Mouse (Mus musculus): ENCODE data around the gene Tmem98. TPM values are rescaled to one million over a fixed set of nuclear protein-coding genes. Genes with fewer than 3 reads are reported as not detected.

Tmem98 gene
- polyA plus RNA-seq, 1 experiment from 2014 or later = 73.3 TPM

GRCm38 (mm10) chr11:80777708-80778107, 32.3 kb upstream of the Tmem98 start:
- Histone ChIP-seq H3K27ac (replicated peaks) (no peak overlapping the region), H3K9ac (no peak overlapping the region), H3K4me2 (replicated peaks) (no peak overlapping the region), H3K27me3 (no peaks in the 10 kb centered on the region), H3K4me1 (peaks cover 8% of the 10 kb centered on the region), H3K9me3 (replicated peaks) (no peaks in the 10 kb centered on the region), H3K36me3 (no peaks in the 10 kb centered on the region), H3K4me3 (replicated peaks) (no peak overlapping the region)
- WGBS = 81% methylated on average over 2 of the region's 2 CpGs
- no peak for ATAC-seq (ENCODE audit: insufficient number of reproducible peaks, low FRiP score, low TSS enrichment, low read depth)

GRCm38 (mm10) chr11:80778157-80778556, 31.8 kb upstream of the Tmem98 start:
- Histone ChIP-seq H3K4me1 (peaks cover 8% of the 10 kb centered on the region), H3K9me3 (replicated peaks) (no peaks in the 10 kb centered on the region), H3K27ac (replicated peaks) (no peak overlapping the region), H3K27me3 (no peaks in the 10 kb centered on the region), H3K36me3 (no peaks in the 10 kb centered on the region), H3K4me3 (replicated peaks) (no peak overlapping the region), H3K9ac (no peak overlapping the region), H3K4me2 (replicated peaks) (no peak overlapping the region)
- ATAC-seq (ENCODE audit: insufficient number of reproducible peaks, low FRiP score, low TSS enrichment, low read depth) = no peak
- WGBS = 60% methylated on average over 6 of the region's 6 CpGs

GRCm38 (mm10) chr11:80778916-80779526, 31.0 kb upstream of the Tmem98 start:
- H3K9me3 ChIP-seq (replicated peaks) = no peaks in the 10 kb centered on the region
- H3K36me3 ChIP-seq = no peaks in the 10 kb centered on the region
- H3K4me3 ChIP-seq (replicated peaks) = peak overlapping the region; percentile 76
- 2% methylated on average over 18 of the region's 18 CpGs for WGBS
- H3K4me2 ChIP-seq (replicated peaks) = peak overlapping the region; percentile 91
- H3K4me1 ChIP-seq = peaks cover 8% of the 10 kb centered on the region
- H3K27ac ChIP-seq (replicated peaks) = peak overlapping the region; percentile 79; the same call in 1 of the 2 replicates
- ATAC-seq (ENCODE audit: insufficient number of reproducible peaks, low FRiP score, low TSS enrichment, low read depth) = no peak
- no peaks in the 10 kb centered on the region for H3K27me3 ChIP-seq
- peak overlapping the region; percentile 60 for H3K9ac ChIP-seq

GRCm38 (mm10) chr11:80779527-80780344, 30.2 kb upstream of the Tmem98 start, which contains the start of gene Myo1d:
Gene Myo1d (minus strand): TSS chr11:80780025.
- peak within 1 kb of the TSS; percentile 79 for H3K27ac ChIP-seq (replicated peaks)
- no peaks in the 10 kb centered on the region for H3K9me3 ChIP-seq (replicated peaks)
- H3K27me3 ChIP-seq = no peaks in the 10 kb centered on the region
- peak within 1 kb of the TSS; percentile 76 for H3K4me3 ChIP-seq (replicated peaks)
- under 1% methylated on average over 69 of the region's 87 CpGs for WGBS
- H3K36me3 ChIP-seq = no peaks in the 10 kb centered on the region
- H3K9ac ChIP-seq = peak within 1 kb of the TSS; percentile 60
- H3K4me1 ChIP-seq = peaks cover 8% of the 10 kb centered on the region
- peak; percentile 97 for ATAC-seq (ENCODE audit: insufficient number of reproducible peaks, low FRiP score, low TSS enrichment, low read depth)
- H3K4me2 ChIP-seq (replicated peaks) = peak within 1 kb of the TSS; percentile 91

- H3K4me3 ChIP-seq (replicated peaks) = no peak overlapping the region
- H3K4me2 ChIP-seq (replicated peaks) = no peak overlapping the region
- H3K36me3 ChIP-seq = no peaks in the 10 kb centered on the region
- no peaks in the 10 kb centered on the region for H3K27me3 ChIP-seq
- WGBS = 91% methylated on average over 2 of the region's 2 CpGs
- H3K9ac ChIP-seq = no peak overlapping the region
- H3K4me1 ChIP-seq = peaks cover 8% of the 10 kb centered on the region
- no peaks in the 10 kb centered on the region for H3K9me3 ChIP-seq (replicated peaks)
- ATAC-seq (ENCODE audit: insufficient number of reproducible peaks, low FRiP score, low TSS enrichment, low read depth) = no peak
- H3K27ac ChIP-seq (replicated peaks) = no peak overlapping the region
Measured at GRCm38 (mm10) chr11:80781535-80781934, 28.4 kb upstream of the Tmem98 start.

- H3K36me3 ChIP-seq = no peaks in the 10 kb centered on the region
- WGBS = 68% methylated on average over 7 of the region's 7 CpGs
- H3K4me3 ChIP-seq (replicated peaks) = no peak overlapping the region
- no peak overlapping the region for H3K4me2 ChIP-seq (replicated peaks)
- H3K9me3 ChIP-seq (replicated peaks) = no peaks in the 10 kb centered on the region
- H3K27me3 ChIP-seq = no peaks in the 10 kb centered on the region
- H3K9ac ChIP-seq = no peak overlapping the region
- no peak for ATAC-seq (ENCODE audit: insufficient number of reproducible peaks, low FRiP score, low TSS enrichment, low read depth)
- H3K4me1 ChIP-seq = peaks cover 8% of the 10 kb centered on the region
- no peak overlapping the region for H3K27ac ChIP-seq (replicated peaks)
Measured at GRCm38 (mm10) chr11:80783460-80783859, 26.5 kb upstream of the Tmem98 start.

GRCm38 (mm10) chr11:80784294-80784743, 25.7 kb upstream of the Tmem98 start:
- H3K4me2 ChIP-seq (replicated peaks) = no peak overlapping the region
- no peaks in the 10 kb centered on the region for H3K9me3 ChIP-seq (replicated peaks)

GRCm38 (mm10) chr11:80785672-80786071, 24.3 kb upstream of the Tmem98 start:
- Histone ChIP-seq H3K27ac (replicated peaks) (no peak overlapping the region), H3K36me3 (no peaks in the 10 kb centered on the region), H3K4me2 (replicated peaks) (no peak overlapping the region), H3K9ac (no peak overlapping the region), H3K9me3 (replicated peaks) (no peaks in the 10 kb centered on the region), H3K4me3 (replicated peaks) (no peak overlapping the region), H3K4me1 (no peaks in the 10 kb centered on the region), H3K27me3 (no peaks in the 10 kb centered on the region)
- no peak for ATAC-seq (ENCODE audit: insufficient number of reproducible peaks, low FRiP score, low TSS enrichment, low read depth)
- WGBS = 79% methylated on average over 5 of the region's 5 CpGs

More at GRCm38 (mm10) chr11:80784294-80784743, 25.7 kb upstream of the Tmem98 start:
- Histone ChIP-seq H3K36me3 (no peaks in the 10 kb centered on the region), H3K27ac (replicated peaks) (no peak overlapping the region), H3K4me3 (replicated peaks) (no peak overlapping the region), H3K27me3 (no peaks in the 10 kb centered on the region), H3K9ac (no peak overlapping the region), H3K4me1 (peaks cover 5% of the 10 kb centered on the region)
- no peak for ATAC-seq (ENCODE audit: insufficient number of reproducible peaks, low FRiP score, low TSS enrichment, low read depth)
- 54% methylated on average over 3 of the region's 3 CpGs for whole genome bisulfite sequencing

GRCm38 (mm10) chr11:80789647-80790240, 20.2 kb upstream of the Tmem98 start:
- 71% methylated on average over 7 of the region's 7 CpGs for WGBS
- H3K4me3 ChIP-seq (replicated peaks) = no peak overlapping the region

GRCm38 (mm10) chr11:80790413-80790812, 19.6 kb upstream of the Tmem98 start:
- H3K36me3 ChIP-seq = no peaks in the 10 kb centered on the region
- WGBS = 78% methylated on average over 3 of the region's 3 CpGs
- no peak overlapping the region for H3K27ac ChIP-seq (replicated peaks)
- H3K9ac ChIP-seq = no peak overlapping the region
- H3K27me3 ChIP-seq = no peaks in the 10 kb centered on the region
- no peaks in the 10 kb centered on the region for H3K4me1 ChIP-seq
- H3K4me2 ChIP-seq (replicated peaks) = no peak overlapping the region
- no peaks in the 10 kb centered on the region for H3K9me3 ChIP-seq (replicated peaks)
- ATAC-seq (ENCODE audit: insufficient number of reproducible peaks, low FRiP score, low TSS enrichment, low read depth) = no peak
- no peak overlapping the region for H3K4me3 ChIP-seq (replicated peaks)

More at GRCm38 (mm10) chr11:80789647-80790240, 20.2 kb upstream of the Tmem98 start:
- Histone ChIP-seq H3K27ac (replicated peaks) (no peak overlapping the region), H3K36me3 (no peaks in the 10 kb centered on the region), H3K9ac (no peak overlapping the region), H3K9me3 (replicated peaks) (no peaks in the 10 kb centered on the region), H3K4me2 (replicated peaks) (no peak overlapping the region), H3K4me1 (no peaks in the 10 kb centered on the region), H3K27me3 (no peaks in the 10 kb centered on the region)
- no peak for ATAC-seq (ENCODE audit: insufficient number of reproducible peaks, low FRiP score, low TSS enrichment, low read depth)

GRCm38 (mm10) chr11:80791677-80792432, 18.1 kb upstream of the Tmem98 start:
- H3K36me3 ChIP-seq = no peaks in the 10 kb centered on the region
- H3K4me2 ChIP-seq (replicated peaks) = no peak overlapping the region
- no peak overlapping the region for H3K9ac ChIP-seq
- no peak for ATAC-seq (ENCODE audit: insufficient number of reproducible peaks, low FRiP score, low TSS enrichment, low read depth)
- H3K27ac ChIP-seq (replicated peaks) = no peak overlapping the region
- H3K4me3 ChIP-seq (replicated peaks) = no peak overlapping the region
- H3K9me3 ChIP-seq (replicated peaks) = no peaks in the 10 kb centered on the region
- WGBS = 67% methylated on average over 3 of the region's 3 CpGs
- H3K27me3 ChIP-seq = no peaks in the 10 kb centered on the region
- H3K4me1 ChIP-seq = no peaks in the 10 kb centered on the region

Measured in embryonic facial prominence, embryonic 15.5 days (tissue).